Mouse (Mus musculus): ENCODE measurements at regions not wholly inside any gene's neighbourhood (a gene's known extent, or its start where the extent isn't known, plus 50 kb on each side); places are given as distances from the start of the nearest gene placed in this dataset.

GRCm38 (mm10) chr2:72541246-72541645 lies 65.3 kb downstream of the Cdca7 start:
- DNase-seq (ENCODE audit: low read depth in 1 of 2, low spot score in 2 of 2) = no peak

- DNase-seq (ENCODE audit: low read depth in 1 of 2, low spot score in 2 of 2) = no peak
Observed at GRCm38 (mm10) chr2:72545453-72545852, 69.5 kb downstream of the Cdca7 start.

- no peak for DNase-seq (ENCODE audit: low read depth in 1 of 2, low spot score in 2 of 2)
Observed at GRCm38 (mm10) chr2:72546476-72546875, 70.5 kb downstream of the Cdca7 start.

GRCm38 (mm10) chr2:72546963-72547362 lies 71.0 kb downstream of the Cdca7 start:
- no peak for DNase-seq (ENCODE audit: low read depth in 1 of 2, low spot score in 2 of 2)

- DNase-seq (ENCODE audit: low read depth in 1 of 2, low spot score in 2 of 2) = no peak
Observed at GRCm38 (mm10) chr2:72551268-72551667, 75.3 kb downstream of the Cdca7 start.

- DNase-seq (ENCODE audit: low read depth in 1 of 2, low spot score in 2 of 2) = no peak
Observed at GRCm38 (mm10) chr2:72554603-72555002, 78.6 kb downstream of the Cdca7 start.

- DNase-seq (ENCODE audit: low read depth in 1 of 2, low spot score in 2 of 2) = no peak
Observed at GRCm38 (mm10) chr2:72555116-72555515, 79.2 kb downstream of the Cdca7 start.

- no peak for DNase-seq (ENCODE audit: low read depth in 1 of 2, low spot score in 2 of 2)
Observed at GRCm38 (mm10) chr2:72555556-72555955, 79.6 kb downstream of the Cdca7 start.

- no peak for DNase-seq (ENCODE audit: low read depth in 1 of 2, low spot score in 2 of 2)
Observed at GRCm38 (mm10) chr2:72556064-72556821, 80.3 kb downstream of the Cdca7 start.

GRCm38 (mm10) chr2:72557161-72557560 lies 81.2 kb downstream of the Cdca7 start:
- DNase-seq (ENCODE audit: low read depth in 1 of 2, low spot score in 2 of 2) = no peak

- no peak for DNase-seq (ENCODE audit: low read depth in 1 of 2, low spot score in 2 of 2)
Observed at GRCm38 (mm10) chr2:72557565-72558260, 81.8 kb downstream of the Cdca7 start.

- DNase-seq (ENCODE audit: low read depth in 1 of 2, low spot score in 2 of 2) = no peak
Observed at GRCm38 (mm10) chr2:72561383-72561782, 85.4 kb downstream of the Cdca7 start.

GRCm38 (mm10) chr2:72578322-72578721 lies 102.4 kb downstream of the Cdca7 start:
- DNase-seq (ENCODE audit: low read depth in 1 of 2, low spot score in 2 of 2) = no peak

GRCm38 (mm10) chr2:72581136-72581535 lies 105.2 kb downstream of the Cdca7 start:
- DNase-seq (ENCODE audit: low read depth in 1 of 2, low spot score in 2 of 2) = no peak

GRCm38 (mm10) chr2:72588814-72589213 lies 112.9 kb downstream of the Cdca7 start:
- no peak for DNase-seq (ENCODE audit: low read depth in 1 of 2, low spot score in 2 of 2)

GRCm38 (mm10) chr2:72592011-72592410 lies 116.1 kb downstream of the Cdca7 start:
- no peak for DNase-seq (ENCODE audit: low read depth in 1 of 2, low spot score in 2 of 2)

- DNase-seq (ENCODE audit: low read depth in 1 of 2, low spot score in 2 of 2) = no peak
Observed at GRCm38 (mm10) chr2:72596994-72597925, 121.3 kb downstream of the Cdca7 start.

- DNase-seq (ENCODE audit: low read depth in 1 of 2, low spot score in 2 of 2) = no peak
Observed at GRCm38 (mm10) chr2:72597941-72598340, 122.0 kb downstream of the Cdca7 start.

- DNase-seq (ENCODE audit: low read depth in 1 of 2, low spot score in 2 of 2) = no peak
Observed at GRCm38 (mm10) chr2:72600723-72601122, 124.8 kb downstream of the Cdca7 start.

- DNase-seq (ENCODE audit: low read depth in 1 of 2, low spot score in 2 of 2) = no peak
Observed at GRCm38 (mm10) chr2:72602152-72602551, 126.2 kb downstream of the Cdca7 start.

- no peak for DNase-seq (ENCODE audit: low read depth in 1 of 2, low spot score in 2 of 2)
Observed at GRCm38 (mm10) chr2:72612221-72612620, 136.3 kb downstream of the Cdca7 start.

- no peak for DNase-seq (ENCODE audit: low read depth in 1 of 2, low spot score in 2 of 2)
Observed at GRCm38 (mm10) chr2:72614256-72614655, 138.3 kb downstream of the Cdca7 start.

Measured in monocyte, adult 2 months (primary cell).